Comparison of ENCODE assay signal across 8 mouse cellular contexts in the genomic region with DNA sequence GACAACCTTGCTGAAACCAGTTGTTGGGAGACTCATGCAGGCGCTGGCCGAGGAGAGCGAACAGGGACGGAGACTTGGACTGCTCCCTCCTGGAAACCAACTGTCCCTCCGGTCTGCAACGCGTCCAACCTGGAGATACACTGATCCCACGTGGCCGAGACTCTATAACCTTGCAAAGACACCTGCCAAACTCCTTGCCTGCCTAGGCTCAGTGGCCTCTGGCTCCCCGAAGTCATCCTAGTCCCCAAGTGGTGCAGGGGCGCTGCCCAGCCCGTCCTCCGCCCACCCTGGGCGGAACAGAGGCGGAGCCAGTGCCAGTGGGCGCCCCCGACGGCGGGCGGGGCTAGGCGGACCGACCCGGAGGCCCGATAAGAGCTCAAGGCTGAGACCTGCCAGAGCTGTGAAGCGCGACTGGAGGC. TPM values are rescaled to one million over a fixed set of nuclear protein-coding genes. Genes with fewer than 3 reads are reported as not detected.
DNase-seq lines count a peak whose midpoint lies in the region; ATAC-seq and TF ChIP-seq lines count a peak whose summit lies in the region.

A gene (plus strand): TSS at position 345 of the 419 bp plus-strand sequence.

- under 1% methylated on average over 26 of the region's 26 CpGs for WGBS in heart, embryonic 16.5 days
- 0% methylated on average over 26 of the region's 26 CpGs for WGBS in stomach, postnatal 0 days

- peaks cover 34% of the 10 kb centered on the region for H3K27me3 ChIP-seq in heart, embryonic 16.5 days (ENCODE audit: control insufficient read depth, insufficient read depth, low read length)
- H3K27me3 ChIP-seq in stomach, postnatal 0 days (ENCODE audit: control insufficient read depth, insufficient read depth, low read length) = peaks cover 3% of the 10 kb centered on the region; the same call in 1 of the 2 replicates

- peak in 1 of 2 experiments; percentile 24 for DNase-seq in left cerebral cortex, adult 2 months (ENCODE audit: extremely low spot score in 1 of 2, low spot score in 2 of 2)
- DNase-seq in left cerebral cortex, adult 11 months (ENCODE audit: low spot score) = no peak
- DNase-seq in embryo, embryonic 10.5 days (ENCODE audit: low spot score) = peak; percentile 54
- peak; percentile 55 to 75 for DNase-seq in kidney, postnatal 25 days
- peak; percentile 71 for DNase-seq in stomach, postnatal 0 days (ENCODE audit: low spot score)
- no peak for DNase-seq in gastrocnemius, postnatal 36 days

- H3K27ac ChIP-seq in left cerebral cortex, adult 2 months = no peak within 1 kb of the TSS
- no peak within 1 kb of the TSS for H3K27ac ChIP-seq in heart, embryonic 16.5 days (ENCODE audit: low read length)
- no peak within 1 kb of the TSS for H3K27ac ChIP-seq in stomach, postnatal 0 days (replicated peaks)

- TF ChIP-seq CTCF in left cerebral cortex, adult 2 months (IDR thresholded peaks at IDR 0.05) = no peak
- no peak for TF ChIP-seq CTCF in stomach, postnatal 0 days (IDR thresholded peaks at IDR 0.05; ENCODE audit: low read depth)

- intact Hi-C loops in left cerebral cortex, adult 2 months (cut with DNase I) = no loop called here
- intact Hi-C loops in gastrocnemius, postnatal 36 days (cut with DNase I) = no loop called here

- 0 out of 2 replicates have a peak within 1 kb of the TSS, but pooled peaks have one; percentile 15 for H3K9ac ChIP-seq in heart, embryonic 16.5 days (ENCODE audit: low read length)
- H3K9ac ChIP-seq in stomach, postnatal 0 days (ENCODE audit: low read length) = peak within 1 kb of the TSS; percentile 19; the same call in 1 of the 2 replicates

- H3K4me1 ChIP-seq in heart, embryonic 16.5 days (ENCODE audit: control insufficient read depth, insufficient read depth, low read length) = no peaks in the 10 kb centered on the region
- H3K4me1 ChIP-seq in stomach, postnatal 0 days (replicated peaks; ENCODE audit: control insufficient read depth, insufficient read depth) = no peaks in the 10 kb centered on the region

- H3K9me3 ChIP-seq in heart, embryonic 16.5 days (replicated peaks; ENCODE audit: control insufficient read depth, low read length) = no peaks in the 10 kb centered on the region
- no peaks in the 10 kb centered on the region for H3K9me3 ChIP-seq in stomach, postnatal 0 days (ENCODE audit: control insufficient read depth, low read length)

- H3K4me2 ChIP-seq in heart, embryonic 16.5 days (ENCODE audit: low read depth, low read length) = peak within 1 kb of the TSS; percentile 79
- peak within 1 kb of the TSS; percentile 69 for H3K4me2 ChIP-seq in stomach, postnatal 0 days (replicated peaks; ENCODE audit: low read depth)

- H3K36me3 ChIP-seq in heart, embryonic 16.5 days (ENCODE audit: control insufficient read depth, insufficient read depth) = no peaks in the 10 kb centered on the region
- no peaks in the 10 kb centered on the region for H3K36me3 ChIP-seq in stomach, postnatal 0 days (ENCODE audit: control insufficient read depth, insufficient read depth, low read length)

- peak; percentile 82; the same call in 1 of the 2 replicates for ATAC-seq in heart, embryonic 16.5 days (replicated peaks; ENCODE audit: extremely low read depth, insufficient read depth, low FRiP score)
- ATAC-seq in megakaryocyte-erythroid progenitor cell, adult 5-6 weeks (replicated peaks; ENCODE audit: low FRiP score, low TSS enrichment, poor library complexity, severe bottlenecking) = peak; percentile 96
- peak; percentile 54; the same call in 1 of the 2 replicates for ATAC-seq in stomach, postnatal 0 days (ENCODE audit: low FRiP score, low TSS enrichment)

- peak within 1 kb of the TSS; percentile 34 for H3K4me3 ChIP-seq in left cerebral cortex, adult 2 months
- H3K4me3 ChIP-seq in heart, embryonic 16.5 days (ENCODE audit: low read length) = peak within 1 kb of the TSS; percentile 49
- peak within 1 kb of the TSS; percentile 47 for H3K4me3 ChIP-seq in stomach, postnatal 0 days (ENCODE audit: low read depth, low read length)

- TF ChIP-seq EP300 in stomach, postnatal 0 days (optimal IDR thresholded peaks at IDR 0.05) = no peak

RNA-seq across cellular contexts. Expression of the gene that starts here (rescaled TPM):
- under 1 TPM in 1 of 2 experiments, not detected in 1; 0.12 TPM for total RNA-seq in left cerebral cortex, adult 2 months (2021)
- 0.11 TPM in 1 of 2 replicates, not detected in the other for polyA plus RNA-seq in heart, embryonic 16.5 days (2015; fragmentation: Nextera tagmentation; extraction: Ambion mirVana)
- total RNA-seq in megakaryocyte-erythroid progenitor cell, adult 5-6 weeks (2014; fragmentation: Nextera tagmentation) = not detected in 2 replicates
- not detected in 2 replicates for total RNA-seq in megakaryocyte-erythroid progenitor cell, adult 5-6 weeks (2017)
- polyA plus RNA-seq in stomach, postnatal 0 days (2015; fragmentation: Nextera tagmentation; extraction: Ambion mirVana) = 0.05 TPM in 1 of 2 replicates, not detected in the other
- total RNA-seq in gastrocnemius, postnatal 36 days (2021) = not detected

Comparison
In these comparisons a context has a peak if more than half of its experiments do, and no peak if none do; other contexts are left out.
1. Peak in ATAC-seq, H3K4me3 ChIP-seq, H3K9ac ChIP-seq and H3K4me2 ChIP-seq in heart, embryonic 16.5 days; RNA of the gene not detected or under 1 TPM.
2. Peak in ATAC-seq in megakaryocyte-erythroid progenitor cell, adult 5-6 weeks; RNA of the gene not detected or under 1 TPM.
3. Peak in DNase-seq, ATAC-seq, H3K4me3 ChIP-seq, H3K9ac ChIP-seq and H3K4me2 ChIP-seq in stomach, postnatal 0 days; RNA of the gene not detected or under 1 TPM.
4. DNase-seq: peak in embryo, embryonic 10.5 days (single experiment) and kidney, postnatal 25 days (2 of 2); none in left cerebral cortex, adult 11 months (single experiment) and gastrocnemius, postnatal 36 days (0 of 2).
5. Peak in every context shown above with its lines, with median percentiles within 50 percentile points of each other: H3K4me3 ChIP-seq and ATAC-seq.